Mouse (Mus musculus) bone marrow macrophage, adult 2 months (primary cell): ENCODE data around the gene Ptges.

Source experiments
- CTCF ChIP-seq: IDR thresholded peaks from 2 replicates; pipeline ENCODE4 v1.5.1; 2012; ENCODE audit warnings: low read depth, mild to moderate bottlenecking, low read length, moderate library complexity
- POLR2A ChIP-seq: IDR thresholded peaks from 2 replicates; pipeline ENCODE4 v1.6.1; 2012; ENCODE audit warnings: mild to moderate bottlenecking, low read depth, low read length, borderline replicate concordance

- no peak for TF ChIP-seq CTCF
- no peak for TF ChIP-seq POLR2A
These were observed 14.8 kb downstream of the Ptges start for GRCm38 (mm10) chr2:30914836-30915235.
